Comparison of ENCODE assay signal across 8 mouse cellular contexts in genomic region chr15:79435191-79435671, GRCm38 (mm10). TPM values are rescaled to one million over a fixed set of nuclear protein-coding genes. Genes with fewer than 3 reads are reported as not detected.
DNase-seq lines count a peak whose midpoint lies in the region; ATAC-seq and TF ChIP-seq lines count a peak whose summit lies in the region.

No protein-coding gene starts in this region.

- H3K4me2 ChIP-seq in hindbrain, postnatal 0 days (ENCODE audit: low read depth, low read length), result no peak overlapping the region; the same call in 1 of the 2 replicates
- H3K4me2 ChIP-seq in lung, postnatal 0 days (replicated peaks; ENCODE audit: low read depth, low read length), result no peak overlapping the region

- peaks cover 19% of the 10 kb centered on the region for H3K36me3 ChIP-seq in hindbrain, postnatal 0 days (ENCODE audit: insufficient read depth, low read length)
- H3K36me3 ChIP-seq in lung, postnatal 0 days (ENCODE audit: insufficient read depth, low read length), result peaks cover 11% of the 10 kb centered on the region; the same call in 1 of the 2 replicates

- DNase-seq in cerebellum, postnatal 10 days, result peak; percentile 83 to 84
- no peak for DNase-seq in cerebellum, adult 8-10 months
- DNase-seq in right cerebral cortex, postnatal 14 days, result peak; percentile 39
- DNase-seq in right cerebral cortex, adult 2 months (ENCODE audit: low spot score in 2 of 2), result no peak
- DNase-seq in hindbrain, postnatal 0 days (ENCODE audit: low spot score), result peak; percentile 55
- peak; percentile 54 for DNase-seq in lung, postnatal 0 days (ENCODE audit: low spot score)
- no peak for DNase-seq in thymus, postnatal 10 days (ENCODE audit: low spot score in 2 of 2)

- WGBS in hindbrain, postnatal 0 days, result 19% methylated on average over 7 of the region's 7 CpGs
- WGBS in lung, postnatal 0 days, result 33% methylated on average over 7 of the region's 7 CpGs

- no peaks in the 10 kb centered on the region for H3K27me3 ChIP-seq in hindbrain, postnatal 0 days (ENCODE audit: insufficient read depth, low read length)
- no peaks in the 10 kb centered on the region for H3K27me3 ChIP-seq in lung, postnatal 0 days (replicated peaks; ENCODE audit: insufficient read depth, low read length)

- peaks cover 45% of the 10 kb centered on the region for H3K4me1 ChIP-seq in hindbrain, postnatal 0 days (ENCODE audit: insufficient read depth, low read length)
- H3K4me1 ChIP-seq in lung, postnatal 0 days (ENCODE audit: insufficient read depth, low read depth, low read length), result peaks cover 35% of the 10 kb centered on the region

- peak; percentile 33 for ATAC-seq in hindbrain, postnatal 0 days
- ATAC-seq in lung, postnatal 0 days, result peak; percentile 25
- no peak for ATAC-seq in CD4-positive, CD25-positive, alpha-beta regulatory T cell, adult 4 months

- no peak overlapping the region for H3K9ac ChIP-seq in hindbrain, postnatal 0 days (replicated peaks; ENCODE audit: low read length)
- no peak overlapping the region for H3K9ac ChIP-seq in lung, postnatal 0 days (replicated peaks; ENCODE audit: low read depth)

- no peaks in the 10 kb centered on the region for H3K9me3 ChIP-seq in hindbrain, postnatal 0 days (ENCODE audit: low read length)
- H3K9me3 ChIP-seq in lung, postnatal 0 days (ENCODE audit: low read length), result no peaks in the 10 kb centered on the region

- H3K4me3 ChIP-seq in hindbrain, postnatal 0 days (ENCODE audit: low read length), result no peak overlapping the region
- no peak overlapping the region for H3K4me3 ChIP-seq in lung, postnatal 0 days (ENCODE audit: low read depth, low read length)

- TF ChIP-seq EP300 in lung, postnatal 0 days (IDR thresholded peaks at IDR 0.05), result no peak

- peak overlapping the region; percentile 56; the same call in 1 of the 2 replicates for H3K27ac ChIP-seq in hindbrain, postnatal 0 days
- no peak overlapping the region for H3K27ac ChIP-seq in lung, postnatal 0 days (ENCODE audit: low read length)

- no peak for TF ChIP-seq CTCF in hindbrain, postnatal 0 days (IDR thresholded peaks at IDR 0.05; ENCODE audit: low read depth)
- TF ChIP-seq CTCF in lung, postnatal 0 days (IDR thresholded peaks at IDR 0.05), result no peak

RNA-seq across cellular contexts. Expression of gene Csnk1e, which starts 20.1 kb away (rescaled TPM):
- 323 and 374 TPM in 2 replicates for total RNA-seq in hindbrain, postnatal 0 days (2014; rRNA removed)
- 158 and 178 TPM in 2 replicates for polyA plus RNA-seq in hindbrain, postnatal 0 days (2015; fragmentation: Nextera tagmentation; extraction: Ambion mirVana)
- 67.2 and 72.4 TPM in 2 replicates for polyA plus RNA-seq in lung, postnatal 0 days (2015; fragmentation: Nextera tagmentation; extraction: Ambion mirVana)
- polyA plus RNA-seq in CD4-positive, CD25-positive, alpha-beta regulatory T cell, adult 4 months (2017; shearing (Covaris generic)), result 1 to 10 TPM; 3.1 to 6.2 TPM

RNA-seq across cellular contexts. Expression of gene Tmem184b, which starts 31.9 kb away (rescaled TPM):
- 72.4 and 113 TPM in 2 replicates for total RNA-seq in hindbrain, postnatal 0 days (2014; rRNA removed)
- 26.6 and 31.6 TPM in 2 replicates for polyA plus RNA-seq in hindbrain, postnatal 0 days (2015; fragmentation: Nextera tagmentation; extraction: Ambion mirVana)
- polyA plus RNA-seq in lung, postnatal 0 days (2015; fragmentation: Nextera tagmentation; extraction: Ambion mirVana), result 55.3 and 56.7 TPM in 2 replicates
- polyA plus RNA-seq in CD4-positive, CD25-positive, alpha-beta regulatory T cell, adult 4 months (2017; shearing (Covaris generic)), result 10 to 100 TPM in 1 of 2 experiments, 1 to 10 TPM in 1; 9.6 to 12.5 TPM

Comparison
In these comparisons a context has a peak if more than half of its experiments do, and no peak if none do; other contexts are left out.
1. DNase-seq: peak in cerebellum, postnatal 10 days (2 of 2), right cerebral cortex, postnatal 14 days (single experiment), hindbrain, postnatal 0 days (single experiment) and lung, postnatal 0 days (single experiment); none in cerebellum, adult 8-10 months (single experiment), right cerebral cortex, adult 2 months (0 of 2) and thymus, postnatal 10 days (0 of 2).